Mouse (Mus musculus) inflammation-experienced regulatory T-cells, adult 6 months (primary cell): ENCODE results near the gene Vcl. TPM values are rescaled to one million over a fixed set of nuclear protein-coding genes. Genes with fewer than 3 reads are reported as not detected.

Experiments used
- ATAC-seq: one replicate; pipeline ENCODE4 v1.8.0; 2017
- polyA plus RNA-seq, 3 experiments: library from polyadenylated mRNA; unstranded; fragments of 100-300 nt; shearing (Covaris generic); gene quantifications; one replicate each; pipeline ENCODE4 v1.2.1; 2017

Gene Vcl
- polyA plus RNA-seq, 3 experiments from 2014 or later = 1.1 to 2.8 (median 1.6) TPM

DNA sequence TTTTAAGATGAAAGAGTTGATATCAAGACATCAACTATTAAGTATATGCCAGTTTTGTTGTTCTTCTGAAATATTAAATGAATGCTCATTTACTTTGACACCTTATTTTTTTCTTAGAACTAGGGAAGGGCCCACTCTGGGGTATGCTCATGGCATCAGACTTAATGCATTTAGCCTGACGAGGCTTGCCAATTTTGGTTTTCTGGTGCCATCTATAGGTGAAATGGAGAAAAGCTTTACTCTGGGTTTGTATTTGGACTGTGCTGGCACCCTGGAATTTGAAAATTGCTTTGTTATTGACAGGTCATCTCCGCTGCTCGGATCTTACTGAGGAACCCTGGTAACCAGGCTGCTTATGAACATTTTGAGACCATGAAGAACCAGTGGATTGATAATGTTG is 89.8 kb downstream of the Vcl start:
- peak; percentile 82 for ATAC-seq

DNA sequence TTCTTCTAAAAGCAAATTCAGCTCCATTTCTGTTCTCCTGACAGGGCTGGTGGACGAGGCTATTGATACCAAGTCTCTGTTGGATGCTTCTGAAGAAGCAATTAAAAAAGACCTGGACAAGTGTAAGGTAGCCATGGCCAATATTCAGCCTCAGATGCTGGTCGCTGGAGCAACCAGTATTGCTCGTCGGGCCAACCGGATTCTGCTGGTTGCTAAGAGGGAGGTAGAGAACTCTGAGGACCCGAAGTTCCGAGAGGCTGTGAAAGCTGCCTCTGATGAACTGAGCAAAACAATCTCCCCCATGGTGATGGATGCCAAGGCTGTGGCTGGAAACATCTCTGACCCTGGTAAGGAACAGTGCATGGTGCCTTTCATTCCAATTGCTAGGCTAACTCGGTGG is 91.2 kb downstream of the Vcl start:
- no peak for ATAC-seq

DNA sequence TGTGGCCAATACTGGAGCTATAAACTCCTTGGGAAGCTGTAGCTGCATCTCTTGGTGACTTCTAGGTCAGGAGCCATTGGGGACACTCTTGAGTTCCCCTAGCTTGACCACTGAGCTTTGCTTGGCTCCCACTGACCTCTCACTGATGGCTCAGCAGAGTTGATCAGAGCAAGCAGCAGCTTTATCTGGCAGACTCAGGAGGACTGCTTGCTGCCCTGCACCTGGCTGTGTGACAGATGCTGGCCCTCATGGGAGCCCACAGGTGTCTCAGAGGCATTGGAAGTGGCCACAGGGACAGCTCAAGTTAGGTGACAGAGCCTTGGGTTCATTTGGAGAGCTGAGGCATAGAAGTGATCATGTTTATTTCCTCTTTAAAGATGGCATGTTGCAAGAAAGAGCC is 98.3 kb downstream of the Vcl start:
- ATAC-seq = no peak

DNA sequence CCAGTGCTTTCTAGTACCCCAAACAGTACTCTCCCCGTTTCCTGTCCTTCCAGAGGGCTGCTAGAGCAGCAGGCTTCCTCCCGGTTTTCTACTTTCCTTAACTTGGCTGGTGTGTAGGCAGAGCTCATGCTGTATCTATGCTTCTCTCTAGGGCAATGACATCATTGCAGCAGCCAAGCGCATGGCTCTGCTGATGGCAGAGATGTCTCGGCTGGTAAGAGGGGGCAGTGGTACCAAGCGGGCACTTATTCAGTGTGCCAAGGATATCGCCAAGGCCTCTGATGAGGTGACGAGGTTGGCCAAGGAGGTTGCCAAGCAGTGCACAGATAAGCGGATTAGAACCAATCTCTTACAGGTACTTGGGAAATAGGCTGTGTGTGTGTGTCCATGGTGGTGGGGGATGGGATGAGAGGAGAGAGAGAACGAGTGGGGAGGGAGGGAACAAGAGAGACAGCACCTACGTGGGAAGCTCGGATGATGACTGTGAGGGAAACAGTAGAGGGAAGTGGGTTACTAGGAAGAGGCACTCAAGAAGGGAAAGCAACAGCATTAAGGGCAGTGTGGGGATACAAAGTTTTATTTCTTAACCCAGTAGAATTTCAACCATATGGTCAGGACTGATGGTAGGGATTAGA is 99.9 kb downstream of the Vcl start:
- ATAC-seq = no peak

DNA sequence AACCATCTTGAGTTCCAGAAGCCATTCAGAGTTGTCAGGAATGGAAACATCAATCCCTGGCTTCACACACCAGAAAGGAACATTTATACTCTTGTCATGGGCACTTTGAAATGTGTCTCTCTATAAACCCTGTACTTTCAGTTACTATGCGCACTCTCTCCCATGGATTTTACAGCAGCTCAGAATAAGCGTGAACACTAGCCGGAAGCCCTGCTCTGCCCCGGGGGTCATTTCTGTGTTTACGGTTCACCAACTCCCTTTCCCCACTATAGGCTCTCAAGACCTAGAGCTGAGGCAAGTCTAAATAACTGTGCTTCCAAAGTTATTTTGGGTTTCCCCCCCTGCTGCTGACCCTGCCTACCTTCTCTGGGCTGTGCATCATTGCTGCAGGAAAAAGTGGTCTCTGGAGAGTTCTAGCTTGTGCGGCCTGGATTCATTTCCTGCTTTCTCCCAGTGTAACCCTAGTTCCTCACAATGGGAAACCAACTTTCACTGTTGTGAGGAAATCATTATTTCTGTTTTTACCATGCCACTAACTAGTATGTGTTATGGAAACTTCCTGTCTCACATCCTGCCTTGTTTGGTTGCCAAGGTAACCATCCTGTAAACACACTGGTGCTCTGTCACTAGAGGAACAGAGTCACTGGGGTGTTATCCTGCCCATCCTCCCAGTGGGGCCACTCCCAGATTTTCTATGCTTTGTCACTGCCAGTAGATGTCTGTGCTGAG is 102.7 kb downstream of the Vcl start:
- ATAC-seq = peak; percentile 98

DNA sequence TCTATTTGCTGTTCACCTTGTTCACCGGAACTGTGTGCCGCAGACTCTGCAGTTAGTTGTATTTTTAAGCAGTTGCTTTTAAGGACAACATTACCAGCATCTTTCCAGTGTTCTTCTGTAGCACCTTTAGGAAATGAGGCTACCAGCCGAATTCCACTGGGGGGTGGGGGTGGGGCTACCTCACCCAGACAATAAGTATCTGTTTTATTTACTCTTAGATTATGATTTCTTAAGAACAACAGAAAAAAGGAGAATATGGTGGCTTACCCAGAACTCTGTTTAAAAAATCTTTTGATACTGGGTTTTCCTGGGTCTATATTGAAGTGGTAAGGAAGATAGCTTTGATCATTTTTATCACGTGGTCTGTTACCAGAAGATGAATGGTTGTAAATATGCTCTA is 105.1 kb downstream of the Vcl start:
- peak; percentile 27 for ATAC-seq

DNA sequence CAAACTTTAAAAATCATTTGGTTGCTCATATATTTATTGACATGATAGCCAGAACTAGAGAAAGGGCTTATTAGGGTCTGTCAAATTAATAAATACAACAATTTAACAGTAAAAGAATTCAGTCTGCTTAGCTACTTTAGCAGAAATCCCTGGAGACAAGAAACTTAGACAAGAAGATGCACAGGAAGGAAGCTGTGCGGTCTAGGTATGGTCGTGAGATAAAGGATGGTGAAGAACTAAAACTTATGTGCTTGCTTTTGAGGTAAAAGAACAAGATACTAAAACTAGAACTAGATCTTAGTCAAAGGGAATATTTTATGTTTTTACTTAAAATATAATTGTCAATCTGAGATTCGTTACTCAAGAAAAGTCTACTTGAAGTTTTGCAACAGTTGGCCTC is 105.6 kb downstream of the Vcl start:
- ATAC-seq = no peak

DNA sequence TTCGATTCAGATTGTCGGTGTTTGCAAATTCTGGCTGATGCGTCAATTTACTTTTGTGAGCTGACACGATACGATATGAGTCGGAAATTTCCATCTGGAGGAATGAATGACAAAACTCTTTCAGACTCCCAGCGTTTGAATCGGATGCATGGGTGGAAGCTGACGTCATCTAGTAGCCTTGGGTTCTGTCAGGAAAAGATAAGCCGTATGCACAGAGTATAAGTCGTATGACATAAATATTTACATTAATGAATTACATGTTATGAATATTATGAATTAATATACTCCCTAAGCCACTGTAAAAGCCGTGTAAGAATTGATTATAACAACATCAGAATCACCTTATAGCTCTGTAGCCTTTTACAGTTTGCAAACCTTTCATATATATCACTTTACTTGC is 109.9 kb downstream of the Vcl start:
- ATAC-seq = no peak

DNA sequence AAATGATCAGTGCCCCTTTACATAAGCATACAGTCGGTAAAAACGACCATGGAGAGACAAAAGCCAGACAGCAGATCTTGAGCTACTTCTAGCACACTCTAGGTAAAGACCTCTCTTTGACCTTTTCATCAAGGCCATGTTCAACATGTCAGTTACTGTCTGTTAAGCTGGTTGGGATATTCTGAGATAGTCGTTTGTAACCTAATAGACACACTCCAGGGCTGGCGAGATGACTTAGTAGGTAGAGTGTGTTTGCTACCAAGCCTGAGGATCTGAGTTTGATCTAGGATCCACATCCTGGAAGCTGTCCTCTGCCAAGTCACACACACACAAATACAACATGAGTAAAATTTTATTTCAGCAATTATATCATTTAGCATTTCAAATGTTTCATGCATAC is 110.4 kb downstream of the Vcl start:
- ATAC-seq = no peak

DNA sequence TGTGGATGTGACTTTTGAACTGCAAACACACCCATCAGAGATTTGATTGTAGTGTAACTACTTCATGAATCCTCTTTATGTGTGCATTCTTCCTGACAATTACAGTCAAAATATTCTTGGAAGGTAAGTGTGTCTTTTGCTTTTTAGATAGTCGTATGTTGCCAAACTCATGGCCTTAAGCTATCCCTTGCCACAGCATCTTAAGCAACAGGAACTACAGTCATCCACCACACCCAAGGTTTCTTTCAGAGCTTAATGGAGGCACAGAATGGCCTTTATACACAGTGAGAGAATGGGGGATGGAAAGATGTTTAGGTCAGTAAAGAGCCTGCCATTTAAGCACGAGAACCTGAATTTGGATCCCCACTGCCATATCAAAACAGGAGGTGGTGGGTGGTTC is 118.6 kb downstream of the Vcl start:
- no peak for ATAC-seq

DNA sequence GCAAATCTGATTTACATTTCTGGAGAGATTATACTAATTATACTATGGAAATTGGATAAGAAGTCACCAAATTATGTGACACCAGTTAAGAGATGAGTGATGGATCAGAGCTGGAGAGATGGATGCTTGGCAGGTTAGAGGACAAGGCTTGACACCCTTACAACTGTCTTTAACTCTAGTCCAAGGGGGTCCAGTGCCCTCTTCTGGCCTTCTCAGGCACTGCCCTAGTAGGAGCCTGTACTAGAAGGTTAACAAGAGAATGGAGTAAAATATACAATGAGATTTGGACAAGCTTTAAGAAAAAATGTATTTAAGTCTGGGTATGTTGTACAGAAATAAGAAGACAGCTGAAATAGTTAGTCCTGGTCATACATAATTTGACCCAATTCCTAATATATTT is 119.7 kb downstream of the Vcl start:
- ATAC-seq = no peak

DNA sequence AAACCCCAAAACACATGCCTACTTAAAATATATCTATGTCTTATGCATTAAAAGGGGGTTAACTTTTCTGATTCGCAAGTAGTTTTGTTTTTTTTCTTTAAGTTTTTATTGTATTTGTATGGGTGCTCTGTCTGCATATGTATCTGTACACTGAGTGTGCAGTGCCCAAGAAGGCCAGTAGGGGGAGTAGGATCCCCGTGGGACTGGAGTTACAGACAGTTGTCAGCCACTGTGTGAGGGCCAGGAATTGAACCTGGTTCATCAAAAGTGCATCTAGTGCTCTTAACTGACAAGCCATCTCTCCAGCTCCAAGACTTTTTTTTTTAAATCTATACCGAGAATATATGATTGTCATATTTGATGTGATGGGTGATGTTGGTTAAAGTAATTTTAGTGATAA is 121.5 kb downstream of the Vcl start:
- no peak for ATAC-seq

DNA sequence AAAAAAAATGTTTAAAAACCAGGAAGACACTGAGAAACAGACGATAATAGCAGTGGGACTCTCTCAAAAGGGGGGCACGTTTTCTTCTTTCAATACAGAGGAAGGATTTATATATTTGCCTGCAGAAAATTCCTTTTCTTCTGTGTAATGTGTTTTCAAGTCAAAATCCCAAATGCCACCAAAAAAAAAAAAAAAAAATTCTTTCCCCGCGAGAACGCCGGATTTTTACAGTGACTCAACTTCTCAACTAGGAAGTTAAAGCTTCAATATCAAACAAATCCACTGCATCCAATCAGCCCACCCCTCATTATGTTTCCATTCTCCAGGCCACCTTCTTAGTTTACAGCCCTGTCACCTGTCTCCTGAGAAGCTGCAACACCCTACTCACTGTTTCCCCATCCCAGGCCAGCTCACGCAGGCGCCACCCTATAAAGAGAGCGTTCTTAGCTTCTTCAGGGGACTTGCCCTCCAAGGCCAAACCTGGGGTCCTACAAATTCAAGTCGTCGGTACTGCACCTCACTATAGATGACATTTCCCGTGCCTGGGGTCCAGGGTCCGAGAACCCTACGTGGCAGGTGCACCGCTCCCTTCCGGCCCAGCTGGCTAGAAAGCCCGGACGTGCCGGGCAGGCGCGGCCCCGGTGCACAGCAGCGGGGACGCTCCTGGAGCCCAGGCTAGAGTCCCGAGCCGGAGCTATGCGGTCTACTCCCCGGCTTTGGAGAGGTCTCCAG is 122.3 kb downstream of the Vcl start:
- peak; percentile 51 for ATAC-seq

DNA sequence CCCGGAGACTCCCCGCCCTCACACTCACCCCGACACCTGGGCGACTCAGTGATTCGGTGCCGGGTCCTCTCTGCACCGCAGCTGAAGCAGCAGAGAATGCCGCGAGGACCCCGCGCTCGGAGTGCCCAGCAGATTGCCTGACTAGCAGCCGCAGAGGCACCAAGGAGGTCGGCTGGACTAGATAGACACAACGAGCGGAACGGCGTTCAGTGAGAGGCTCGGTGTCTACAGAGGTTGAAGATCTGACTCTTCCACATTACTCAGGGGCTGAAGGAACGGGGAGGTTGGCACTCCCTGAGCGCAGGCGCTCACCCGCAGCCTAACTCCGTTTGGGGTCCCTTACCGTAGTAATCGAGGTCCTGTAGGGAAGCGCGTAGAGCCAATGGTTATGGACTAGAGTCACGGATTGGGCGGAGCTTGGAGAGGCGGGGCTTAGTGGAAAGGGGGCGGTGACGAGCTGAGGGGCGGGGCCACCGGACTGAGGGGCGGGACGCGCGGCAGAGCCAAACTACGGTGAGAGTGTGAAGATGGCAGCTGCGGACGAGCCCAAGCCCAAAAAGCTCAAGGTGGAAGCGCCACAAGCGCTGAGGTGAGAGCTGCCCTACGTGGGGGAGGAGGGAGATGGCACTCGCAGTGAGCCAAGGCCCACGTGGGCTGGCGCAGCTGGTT is 123.0 kb downstream of the Vcl start, which contains the start of the genes Ap3m1 and Adk:
Ap3m1 (minus strand) TSS at position 397 of the 669 bp plus-strand sequence.
Adk (plus strand) TSS at position 463 of the 669 bp plus-strand sequence.
- peak; percentile 88 for ATAC-seq

DNA sequence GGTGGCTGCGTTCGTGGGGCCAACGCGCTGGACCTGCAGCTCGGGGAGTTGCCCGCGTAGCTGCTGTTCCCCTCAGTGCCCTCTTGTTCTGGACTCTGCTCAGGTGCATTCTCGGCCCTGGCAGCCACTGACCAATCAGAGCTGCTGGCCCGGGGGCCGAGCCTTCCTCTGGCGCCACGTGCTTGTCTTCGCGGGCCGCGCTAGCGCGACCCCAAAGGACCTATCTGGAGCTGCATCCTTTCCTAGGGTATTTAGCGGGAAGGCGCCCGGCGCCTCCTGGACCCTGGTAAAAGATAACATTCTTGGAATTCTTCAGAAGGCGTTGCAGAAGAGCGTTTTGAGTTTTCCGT is 123.6 kb downstream of the Vcl start:
- peak; percentile 6 for ATAC-seq

DNA sequence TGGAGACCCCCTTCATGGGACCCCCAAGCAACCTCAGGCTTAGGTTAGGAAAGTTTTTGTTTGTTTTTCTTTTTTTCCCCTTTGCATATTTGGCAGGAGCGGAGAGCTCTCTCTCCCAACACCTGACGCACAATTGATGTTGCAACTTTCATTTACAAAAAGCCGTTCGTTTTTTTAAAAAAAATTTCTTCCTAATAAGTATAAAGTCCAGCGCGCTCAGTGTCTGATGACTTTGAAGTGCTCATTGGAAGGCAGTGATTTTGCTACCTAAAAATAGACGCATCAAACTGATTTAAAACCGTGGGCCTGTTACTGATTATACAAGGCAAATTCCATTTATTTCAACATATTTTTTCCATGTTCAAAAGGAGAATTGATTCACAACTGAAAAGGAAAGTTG is 124.0 kb downstream of the Vcl start:
- ATAC-seq = no peak

DNA sequence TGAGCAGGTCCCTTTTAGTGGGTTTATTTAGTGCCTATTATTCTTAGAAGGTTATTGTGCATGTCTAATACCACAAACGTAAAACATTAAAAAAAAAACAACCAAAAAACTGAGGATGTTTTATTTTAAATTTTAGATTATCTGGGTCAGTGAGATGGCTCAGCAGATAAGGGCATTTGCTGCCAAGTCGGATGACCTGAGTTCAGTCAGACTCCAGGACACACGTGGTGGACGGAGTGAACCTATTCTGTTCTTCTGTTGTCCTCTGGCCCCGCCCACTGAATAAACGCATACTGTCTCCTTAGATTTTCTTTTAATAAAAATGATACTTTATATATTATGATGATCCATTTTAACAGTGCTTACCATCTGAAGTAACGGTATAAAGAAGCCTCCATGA is 124.4 kb downstream of the Vcl start:
- ATAC-seq = no peak

DNA sequence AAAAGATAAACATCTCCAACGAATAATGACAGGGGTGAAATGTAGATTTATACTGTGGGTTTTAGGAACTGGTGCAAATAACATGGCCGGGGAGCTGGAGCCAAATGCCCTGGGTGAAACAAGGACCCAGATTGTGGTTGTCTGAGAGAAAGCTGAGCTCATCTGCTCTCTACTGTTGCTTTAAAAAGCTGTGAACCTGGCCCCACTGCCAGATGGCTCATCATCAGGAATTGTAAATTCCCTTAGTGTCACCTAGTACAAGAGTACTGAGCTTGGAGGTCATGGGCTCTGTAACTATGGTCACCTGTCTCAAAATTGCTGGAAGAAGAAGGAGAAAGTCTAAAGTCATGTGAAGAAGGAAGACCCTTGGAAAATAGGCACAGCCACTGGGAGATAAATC is 129.8 kb downstream of the Vcl start:
- no peak for ATAC-seq

DNA sequence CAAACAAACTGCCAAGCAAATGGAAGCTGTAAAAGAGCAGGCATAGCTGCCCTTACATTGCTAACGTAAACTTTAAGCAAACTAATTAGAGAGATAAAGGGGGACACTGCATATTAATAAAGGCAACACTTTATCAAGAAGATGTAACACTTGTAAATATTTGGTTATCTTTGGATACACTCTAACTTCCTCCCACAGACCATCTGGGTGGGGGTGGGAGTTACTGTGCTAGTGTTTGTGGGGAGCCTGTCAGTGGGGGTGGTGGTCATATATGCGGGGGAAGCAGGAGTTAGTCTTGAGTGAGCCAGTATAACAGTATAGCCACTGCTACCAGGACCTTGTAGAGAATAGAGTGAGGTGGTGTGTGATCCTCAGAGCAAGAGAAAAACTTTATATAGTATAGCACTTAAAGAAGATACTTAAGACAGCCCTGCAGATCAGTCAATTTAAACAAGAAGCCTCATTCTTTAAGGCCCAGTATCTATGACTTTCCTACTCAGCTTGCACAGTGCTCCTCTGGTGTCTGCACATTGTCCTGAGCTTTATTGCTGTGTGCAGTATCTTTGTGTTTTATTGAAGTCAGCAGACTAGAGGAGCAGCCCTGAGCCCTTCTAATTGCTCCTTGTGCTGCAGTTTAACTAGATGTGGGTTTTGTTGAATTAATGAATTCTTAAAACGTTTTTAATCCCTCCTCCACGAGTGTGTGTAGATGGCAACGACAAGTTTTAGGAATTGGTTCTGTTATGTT is 133.7 kb downstream of the Vcl start:
- no peak for ATAC-seq

DNA sequence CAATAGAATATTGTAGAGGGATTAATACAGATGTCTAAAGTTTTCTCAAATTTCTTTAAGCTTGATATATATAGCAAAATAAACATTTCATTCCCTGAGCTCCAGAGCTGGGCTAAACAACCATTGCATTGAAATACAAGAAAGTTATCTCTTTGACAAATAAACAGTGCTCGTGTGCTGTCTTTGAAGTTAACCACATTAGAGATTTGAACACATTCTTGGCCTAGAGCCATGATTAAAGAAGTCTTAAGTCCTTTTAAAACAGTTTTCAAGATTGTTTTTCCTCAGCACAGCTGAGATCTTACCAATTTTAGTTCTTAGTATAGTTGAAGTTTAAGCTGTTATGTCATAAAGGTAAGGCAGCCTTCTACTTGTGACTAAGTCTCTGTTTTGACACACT is 135.1 kb downstream of the Vcl start:
- peak; percentile 71 for ATAC-seq

DNA sequence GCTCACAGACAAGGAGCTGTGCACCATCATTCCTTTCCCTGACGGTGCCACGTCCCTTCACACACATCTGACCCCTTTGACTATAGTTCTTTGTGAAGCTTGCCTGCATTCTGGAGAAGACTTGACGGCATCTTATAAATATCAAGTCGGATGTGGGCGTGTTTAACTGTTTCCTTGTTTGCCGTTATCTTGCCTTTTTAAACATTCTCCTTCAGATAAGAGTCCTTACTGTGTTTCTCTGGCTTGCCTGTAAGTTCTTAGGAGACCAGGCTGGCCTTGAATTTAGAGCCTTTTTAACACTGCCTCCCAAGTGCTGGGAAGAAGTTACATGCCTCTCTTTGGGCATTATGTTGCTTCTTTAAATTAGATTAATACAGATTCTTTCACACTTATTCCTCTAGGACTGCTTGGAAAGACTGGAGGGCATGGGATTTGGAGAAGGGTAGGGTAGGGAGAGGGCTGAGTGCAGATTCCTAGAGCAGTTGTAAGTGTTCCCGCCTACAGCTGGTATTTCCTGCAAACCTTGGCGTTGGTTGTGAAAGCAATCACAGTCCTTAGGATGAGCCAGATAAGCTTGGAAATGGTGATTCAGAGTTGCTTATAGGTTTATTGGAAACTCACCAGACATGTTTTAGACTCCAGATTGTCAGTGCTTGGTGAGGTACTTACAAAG is 136.4 kb downstream of the Vcl start:
- ATAC-seq = no peak

DNA sequence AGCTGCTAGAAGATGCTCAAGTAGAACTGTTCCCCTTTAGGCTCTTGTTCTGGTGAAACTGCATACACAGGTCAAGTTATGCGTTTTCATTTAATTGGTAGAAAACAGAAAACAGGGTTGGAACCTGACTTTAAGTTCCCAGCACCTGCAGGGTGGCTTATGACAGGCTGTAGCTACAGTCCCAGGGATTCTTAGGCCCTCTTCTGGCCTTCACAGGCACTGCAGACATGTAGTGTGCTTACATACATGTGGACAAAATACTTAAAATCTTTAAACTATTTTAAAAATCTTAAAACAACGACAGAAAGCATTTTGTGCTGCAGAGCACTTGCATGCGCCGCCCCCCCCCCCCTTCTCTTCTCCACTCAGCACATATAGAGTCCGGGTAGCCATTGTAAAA is 140.4 kb downstream of the Vcl start:
- ATAC-seq = no peak
